Mouse (Mus musculus) v-Abl transformed pro-B cells (cell line): ENCODE measurements at regions not wholly inside any gene's neighbourhood (a gene's known extent, or its start where the extent isn't known, plus 50 kb on each side); places are given as distances from the start of the nearest gene placed in this dataset.

Experiments
- in situ Hi-C, 2 experiments: fragments of 400-800 bp; cut with MboI; formaldehyde crosslinking; loops; one replicate each; pipeline ENCODE4 v1.15.1; 2025; ENCODE audit not compliant: unreplicated experiment in 2 of 2

GRCm38 (mm10) chr7:136675041-136675440 lies 219.4 kb upstream of the Mgmt start:
- in situ Hi-C loops: no loop called here

DNA sequence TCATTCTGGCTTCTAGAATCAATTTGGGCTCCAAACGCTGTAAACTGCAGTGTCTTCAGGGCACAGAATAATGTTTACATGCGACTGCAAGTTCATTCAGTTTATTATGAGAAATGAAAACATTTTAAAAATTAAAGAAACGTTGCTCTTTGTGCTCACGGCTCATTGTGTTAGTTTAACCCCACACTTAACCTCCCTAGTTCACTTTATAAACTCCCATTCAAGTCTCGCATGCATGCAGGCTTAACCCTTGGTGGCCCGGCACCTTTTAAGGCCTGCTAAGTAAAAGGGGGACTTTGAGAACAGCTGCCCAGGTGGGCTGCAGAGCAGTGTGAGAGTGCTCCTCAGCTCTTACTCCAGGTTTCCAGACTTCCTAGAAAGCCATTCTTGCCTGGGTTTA lies 218.3 kb upstream of the Mgmt start:
- in situ Hi-C loops: no loop called here

GRCm38 (mm10) chr7:136676987-136677545 lies 217.3 kb upstream of the Mgmt start:
- in situ Hi-C loops: no loop called here

DNA sequence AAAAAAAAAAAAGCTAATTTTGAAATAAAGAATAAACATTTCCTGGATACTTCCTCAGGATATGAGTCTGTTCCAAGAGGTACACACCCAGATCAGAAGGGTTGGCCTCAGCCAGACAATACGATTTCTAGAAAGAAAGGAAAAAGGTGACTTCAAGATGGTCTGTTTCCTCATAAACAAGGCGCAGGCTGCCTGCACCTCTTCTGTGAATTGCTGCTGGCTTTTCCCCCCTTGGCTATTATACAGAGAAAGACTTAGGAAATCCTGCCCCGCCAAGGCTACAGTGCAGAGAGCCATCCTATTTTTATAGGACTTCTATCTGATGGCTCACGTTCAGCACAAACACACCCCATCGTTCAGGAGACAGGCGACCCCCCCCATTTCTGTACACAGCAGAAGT lies 204.8 kb upstream of the Mgmt start:
- in situ Hi-C loops: no loop called here

GRCm38 (mm10) chr7:136706246-136706645 lies 188.2 kb upstream of the Mgmt start:
- in situ Hi-C loops: no loop called here

DNA sequence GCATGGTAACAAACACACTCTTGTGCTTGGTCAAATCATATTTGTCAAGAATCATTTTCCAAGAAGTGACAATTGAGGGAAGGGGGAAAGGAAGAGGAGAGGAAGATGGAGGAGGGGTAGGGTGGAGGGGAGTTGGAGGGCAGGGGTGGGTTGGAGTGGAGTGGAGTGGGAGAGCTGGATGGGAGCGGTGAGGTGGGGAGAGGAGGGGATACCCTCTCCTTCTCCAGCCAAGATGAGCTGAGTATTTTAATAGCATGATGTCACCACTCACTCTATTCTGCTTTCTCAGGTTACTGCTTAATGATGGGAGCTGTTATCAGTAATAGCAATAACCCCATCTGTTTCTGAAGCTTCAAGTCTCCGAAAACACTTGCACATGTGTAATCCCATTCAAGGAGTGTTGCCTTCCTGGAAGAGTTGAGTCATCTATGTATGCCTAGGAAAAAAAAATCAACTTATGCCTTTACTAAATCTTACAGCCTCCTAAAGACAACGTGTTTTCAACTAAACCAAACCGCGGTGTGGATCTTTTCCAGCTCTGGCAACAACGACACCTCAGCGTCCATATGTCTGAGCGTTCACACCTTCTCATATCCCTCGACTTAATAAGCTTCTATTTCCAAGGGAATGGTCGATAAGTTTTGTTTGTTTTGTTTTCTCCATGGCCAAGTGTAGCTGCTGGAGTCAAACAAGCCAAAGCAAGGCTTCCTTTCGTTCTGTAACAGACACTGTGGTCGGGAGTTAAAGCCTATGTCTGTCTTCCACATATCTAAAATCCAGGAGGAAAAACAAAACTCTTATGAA lies 187.0 kb upstream of the Mgmt start:
- in situ Hi-C loops: no loop called here

DNA sequence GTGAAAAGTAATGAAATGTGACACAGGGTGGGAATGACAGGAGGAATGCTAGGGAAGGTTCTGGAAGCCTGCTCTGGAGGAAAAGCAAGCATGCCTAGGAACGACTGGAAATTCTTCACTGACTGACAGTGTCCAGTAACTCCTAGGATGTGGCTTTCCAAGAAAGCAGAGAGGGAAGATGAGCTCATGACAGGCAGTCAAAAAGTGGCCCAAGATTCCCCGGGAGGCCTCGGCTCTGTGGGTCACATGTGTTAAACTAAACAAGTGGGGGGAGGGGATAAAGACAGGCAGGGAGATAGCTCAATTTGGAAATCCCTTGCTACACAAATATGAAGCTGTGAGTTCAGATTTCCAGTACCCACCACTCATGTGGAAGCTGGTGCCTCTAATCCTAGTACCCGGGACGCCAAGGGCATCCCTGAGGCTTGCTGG lies 186.4 kb upstream of the Mgmt start:
- in situ Hi-C loops: no loop called here

- in situ Hi-C loops: no loop called here
These were observed 183.8 kb upstream of the Mgmt start for GRCm38 (mm10) chr7:136710653-136711052.

DNA sequence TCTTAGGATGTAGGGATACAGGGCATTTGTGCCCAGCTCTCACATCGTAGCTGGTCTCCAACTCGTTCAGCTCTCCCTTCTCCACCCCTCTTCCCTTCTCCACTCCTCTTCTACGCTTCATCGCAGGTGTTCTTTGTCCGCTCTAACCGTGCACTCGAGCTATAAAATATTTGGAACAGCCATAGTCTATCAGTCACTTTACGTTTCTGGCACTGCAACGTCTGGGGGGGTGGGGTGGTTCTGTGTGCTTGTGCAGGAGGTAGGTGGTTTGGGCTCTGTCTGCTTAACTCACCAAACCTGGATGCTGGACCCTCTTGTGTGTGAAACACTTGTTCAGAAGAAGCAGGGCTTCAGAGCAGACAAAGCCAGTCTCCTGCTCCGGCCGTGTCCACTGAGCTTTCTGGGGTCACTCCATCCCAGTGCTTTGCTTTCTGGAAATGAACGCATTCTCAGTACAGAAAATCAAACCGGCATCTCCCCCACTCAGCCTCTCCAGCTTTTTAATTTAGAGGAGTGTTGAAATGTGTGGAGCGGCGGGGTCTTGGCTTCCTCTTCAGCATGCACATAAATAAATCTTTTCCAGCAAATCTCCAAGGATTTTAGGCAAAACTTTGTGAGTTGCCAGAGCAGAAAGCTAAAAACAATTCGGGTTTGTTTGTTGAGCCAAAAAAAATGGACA lies 181.3 kb upstream of the Mgmt start:
- in situ Hi-C loops: no loop called here

DNA sequence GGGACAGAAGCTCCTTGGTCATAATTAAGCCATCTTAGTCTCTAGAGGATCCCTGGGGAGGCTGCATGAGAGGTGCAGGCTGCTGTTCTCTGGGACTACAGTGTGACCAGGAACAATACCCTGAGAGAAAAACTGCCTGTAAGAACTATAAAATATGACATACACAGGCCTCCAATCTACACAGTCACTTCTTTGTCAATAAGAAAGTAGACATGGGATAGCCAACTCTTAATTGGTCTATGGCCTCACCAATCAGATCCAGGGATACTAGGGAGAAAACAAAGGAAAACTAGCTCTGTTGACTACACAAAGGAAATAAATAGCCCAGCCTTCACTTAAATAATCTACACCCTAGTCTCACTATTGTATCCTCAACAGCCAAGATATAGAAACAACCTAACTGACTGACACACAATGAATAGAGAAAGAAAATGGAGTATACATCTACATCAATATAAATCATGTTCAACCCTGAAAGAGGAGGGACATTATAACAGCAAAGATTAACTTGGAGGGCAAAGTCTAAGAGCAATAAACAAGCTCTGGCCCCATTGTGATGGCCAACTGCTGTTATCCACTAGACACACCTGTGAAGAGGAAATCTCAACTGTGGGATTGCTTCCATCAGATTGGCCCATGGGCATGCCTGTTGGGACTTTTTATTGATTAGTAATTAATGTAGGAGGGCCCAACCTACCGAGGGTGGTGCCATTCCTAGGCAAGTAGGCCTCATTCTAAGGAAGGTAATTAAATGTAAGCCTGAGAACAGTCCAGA lies 166.6 kb upstream of the Mgmt start:
- in situ Hi-C loops: no loop called here

GRCm38 (mm10) chr7:136742171-136742570 lies 152.2 kb upstream of the Mgmt start:
- in situ Hi-C loops: no loop called here

DNA sequence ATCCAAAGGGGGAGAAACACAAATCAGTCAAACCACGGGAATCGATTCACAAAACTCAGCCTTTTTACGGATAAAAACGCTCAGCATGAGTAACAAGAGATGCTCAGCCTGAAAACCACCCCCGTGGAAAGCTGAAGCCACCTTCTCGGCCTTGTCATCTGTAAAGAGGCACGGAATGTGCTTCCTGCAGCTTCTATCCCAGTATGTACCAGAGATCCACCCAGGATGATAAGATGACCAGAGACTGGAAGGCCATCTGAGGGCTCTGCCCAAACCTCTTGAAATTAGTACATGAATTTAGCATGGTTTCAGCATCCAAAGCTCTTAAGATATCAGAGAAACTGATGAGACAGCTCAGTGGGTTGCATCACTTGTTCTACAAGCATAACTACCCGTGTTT lies 149.0 kb upstream of the Mgmt start:
- in situ Hi-C loops: no loop called here

- in situ Hi-C loops: no loop called here
These were observed 142.9 kb upstream of the Mgmt start for GRCm38 (mm10) chr7:136751477-136751876.

DNA sequence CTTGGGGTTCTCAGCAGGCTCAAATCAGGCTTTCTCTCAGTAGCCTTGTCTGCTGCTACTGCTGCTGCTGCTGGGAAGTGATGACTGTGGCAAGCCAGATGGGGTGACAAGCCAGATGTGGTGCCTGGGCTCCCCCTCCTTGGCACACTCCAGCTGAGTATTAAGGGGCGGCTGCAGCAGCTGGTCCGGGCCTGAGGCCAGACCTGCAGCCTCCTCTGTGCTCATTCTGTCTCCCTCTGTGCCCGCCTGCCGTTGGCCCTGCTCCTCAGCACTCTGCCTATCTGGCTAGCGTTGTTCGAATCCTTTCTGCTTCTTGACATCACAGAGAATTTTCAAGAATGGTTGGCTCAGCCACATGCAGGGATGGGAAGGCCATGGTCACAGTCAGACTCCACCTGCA lies 139.6 kb upstream of the Mgmt start:
- in situ Hi-C loops: no loop called here

GRCm38 (mm10) chr7:136765026-136765425 lies 129.4 kb upstream of the Mgmt start:
- in situ Hi-C loops: no loop called here

GRCm38 (mm10) chr7:136767231-136767630 lies 127.2 kb upstream of the Mgmt start:
- in situ Hi-C loops: no loop called here

DNA sequence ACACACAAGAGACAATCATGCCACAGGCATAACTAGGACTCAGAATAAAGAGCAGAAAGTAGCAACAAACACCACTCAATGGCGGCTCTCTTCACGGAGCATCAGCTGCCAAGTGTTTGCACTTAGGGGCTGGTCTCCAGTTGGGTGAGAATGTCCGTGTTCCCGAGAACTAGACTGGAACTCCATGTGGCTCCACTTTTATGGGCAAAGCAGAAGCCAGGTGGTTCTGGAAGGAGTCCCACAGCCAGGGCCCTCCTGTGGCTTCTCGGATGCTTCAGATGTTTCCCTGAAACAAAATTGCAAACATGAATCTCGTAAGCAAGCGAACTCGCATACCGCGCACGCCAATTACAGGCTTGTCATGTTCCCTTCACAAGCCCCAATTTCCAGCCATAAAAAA lies 113.7 kb upstream of the Mgmt start:
- in situ Hi-C loops: no loop called here

- in situ Hi-C loops: no loop called here
These were observed 103.3 kb upstream of the Mgmt start for GRCm38 (mm10) chr7:136791162-136791561.

DNA sequence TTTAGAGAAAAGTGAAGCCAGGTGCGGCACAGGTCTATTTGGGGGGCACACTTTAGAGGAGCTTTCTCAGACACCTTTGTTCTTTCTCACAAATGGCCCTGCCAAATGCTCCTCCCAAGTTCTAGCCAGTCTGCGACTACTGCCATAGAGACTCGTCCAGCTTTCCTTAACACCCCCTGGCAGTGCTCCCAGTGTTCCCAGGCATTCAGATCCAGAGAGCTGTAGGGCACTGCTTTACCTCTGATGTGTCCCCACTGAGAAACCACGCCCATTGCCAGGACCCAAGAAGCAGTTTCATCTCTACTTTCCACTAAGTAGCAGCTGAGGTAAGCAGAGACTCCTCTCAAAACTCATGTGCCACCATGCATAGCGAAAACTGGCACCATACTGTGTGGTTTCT lies 102.3 kb upstream of the Mgmt start:
- in situ Hi-C loops: no loop called here

DNA sequence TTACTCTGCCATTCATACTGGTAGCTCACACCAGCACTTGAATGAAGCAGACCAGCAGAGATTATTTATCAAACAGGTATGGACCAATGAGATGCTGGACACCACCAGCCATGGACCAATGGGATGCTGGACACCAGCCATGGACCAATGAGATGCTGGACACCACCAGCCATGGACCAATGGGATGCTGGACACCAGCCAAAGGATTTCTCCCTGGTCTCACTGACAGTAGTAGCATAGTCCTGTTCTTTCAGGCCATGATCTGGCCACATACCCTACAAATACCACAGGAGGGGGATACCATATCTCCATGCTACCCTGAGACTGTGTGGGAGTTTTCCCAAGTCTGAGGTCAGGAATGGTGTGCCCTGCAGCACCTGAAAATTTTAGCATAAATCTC lies 98.0 kb upstream of the Mgmt start:
- in situ Hi-C loops: no loop called here

DNA sequence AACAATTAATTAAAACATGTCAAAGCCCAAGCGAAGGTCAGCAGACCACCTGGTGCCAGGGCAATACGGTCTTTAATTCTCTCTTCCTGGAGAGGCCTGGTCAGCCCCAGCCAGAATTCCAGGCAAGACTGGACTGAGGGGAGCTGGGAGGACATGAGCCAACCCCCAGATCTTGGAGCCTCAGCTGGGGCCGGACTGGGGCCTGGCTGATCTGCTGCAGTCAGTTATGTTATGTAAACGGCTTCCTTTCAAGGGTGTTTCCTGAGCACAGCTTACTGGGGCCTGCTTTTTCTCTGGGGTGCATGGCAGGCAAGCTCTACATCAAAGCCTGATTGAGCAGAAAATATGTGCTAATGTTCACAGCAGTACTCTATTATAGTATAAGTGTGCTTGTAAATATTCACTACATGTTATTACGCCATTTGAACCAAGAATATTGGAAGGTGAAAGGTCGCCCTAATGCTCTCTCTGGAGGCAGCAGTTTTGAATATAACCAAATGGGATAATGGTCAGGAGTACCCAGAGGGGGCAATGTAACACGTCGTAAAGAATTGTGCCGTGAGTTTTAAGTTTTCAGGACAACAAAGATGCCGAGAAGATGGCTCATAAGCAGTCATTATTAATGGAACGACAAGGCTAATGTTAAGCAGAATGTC lies 96.5 kb upstream of the Mgmt start:
- in situ Hi-C loops: no loop called here
